Mouse (Mus musculus) lung, adult 2 months (tissue): ENCODE data around the gene Abcb1a.

Experiments
- CTCF ChIP-seq: fragments of 200-500 bp; IDR thresholded peaks from 2 replicates; pipeline ENCODE4 v1.5.1; 2011; ENCODE audit warnings: mild to moderate bottlenecking, low read length, control low read depth; ENCODE audit not compliant: insufficient read depth
- POLR2A ChIP-seq: fragments of 200-500 bp; IDR thresholded peaks from 2 replicates; pipeline ENCODE4 v1.6.1; 2011; ENCODE audit warnings: low read depth, mild to moderate bottlenecking, control low read depth, low read length, borderline replicate concordance; ENCODE audit errors: extremely low read depth

- TF ChIP-seq CTCF, result no peak
- TF ChIP-seq POLR2A, result no peak
These were observed 868 bp downstream of the Abcb1a start for GRCm38 (mm10) chr5:8660738-8661151.
